Mouse (Mus musculus): Measurements from ENCODE around the gene Cd177. TPM values are rescaled to one million over a fixed set of nuclear protein-coding genes. Genes with fewer than 3 reads are reported as not detected.

Gene Cd177
- polyA plus RNA-seq, 1 experiment from 2014 or later = 0.86 TPM

Other genes with a start within 250 kb of the Cd177 start
- 0.07 TPM in 1 of 2 replicates, not detected in the other for gene AC161166.1, start 247.9 kb downstream of the Cd177 start, polyA plus RNA-seq (2015; fragmentation: Nextera tagmentation; extraction: Ambion mirVana)
- 5.5 and 5.7 TPM in 2 replicates for gene Irgq, start 229.6 kb downstream of the Cd177 start, polyA plus RNA-seq (2015; fragmentation: Nextera tagmentation; extraction: Ambion mirVana)
- 1.8 and 2.4 TPM in 2 replicates for gene Pinlyp, start 214.2 kb downstream of the Cd177 start, polyA plus RNA-seq (2015; fragmentation: Nextera tagmentation; extraction: Ambion mirVana)
- gene Xrcc1, start 214.0 kb downstream of the Cd177 start, polyA plus RNA-seq (2015; fragmentation: Nextera tagmentation; extraction: Ambion mirVana) = 61.0 and 66.5 TPM in 2 replicates
- 39.2 and 39.9 TPM in 2 replicates for gene Ethe1, start 172.8 kb downstream of the Cd177 start, polyA plus RNA-seq (2015; fragmentation: Nextera tagmentation; extraction: Ambion mirVana)
- 0.48 and 0.71 TPM in 2 replicates for gene Zfp575, start 172.7 kb downstream of the Cd177 start, polyA plus RNA-seq (2015; fragmentation: Nextera tagmentation; extraction: Ambion mirVana)
- 0.47 and 0.73 TPM in 2 replicates for gene Phldb3, start 149.5 kb downstream of the Cd177 start, polyA plus RNA-seq (2015; fragmentation: Nextera tagmentation; extraction: Ambion mirVana)
- gene Lypd3, start 123.8 kb downstream of the Cd177 start, polyA plus RNA-seq (2015; fragmentation: Nextera tagmentation; extraction: Ambion mirVana) = 1.8 and 2.2 TPM in 2 replicates
- not detected in 2 replicates for gene Tex101, start 83.6 kb downstream of the Cd177 start, polyA plus RNA-seq (2015; fragmentation: Nextera tagmentation; extraction: Ambion mirVana)
- gene BC049730, start 51.1 kb downstream of the Cd177 start, polyA plus RNA-seq (2015; fragmentation: Nextera tagmentation; extraction: Ambion mirVana) = not detected in 2 replicates
- 0.31 TPM in 1 of 2 replicates, not detected in the other for gene Gm4763, start 33.4 kb downstream of the Cd177 start, polyA plus RNA-seq (2015; fragmentation: Nextera tagmentation; extraction: Ambion mirVana)
- 0.98 and 1.1 TPM in 2 replicates for gene Ceacam10, start 16.9 kb upstream of the Cd177 start, polyA plus RNA-seq (2015; fragmentation: Nextera tagmentation; extraction: Ambion mirVana)
- 12.1 and 19.0 TPM in 2 replicates for gene Gm9844, start 101.9 kb upstream of the Cd177 start, polyA plus RNA-seq (2015; fragmentation: Nextera tagmentation; extraction: Ambion mirVana)
- not detected in 2 replicates for gene Lypd4, start 109.6 kb upstream of the Cd177 start, polyA plus RNA-seq (2015; fragmentation: Nextera tagmentation; extraction: Ambion mirVana)
- gene Dmrtc2, start 109.7 kb upstream of the Cd177 start, polyA plus RNA-seq (2015; fragmentation: Nextera tagmentation; extraction: Ambion mirVana) = 0.08 and 0.10 TPM in 2 replicates
- 2,922 and 3,108 TPM in 2 replicates for gene Rps19, start 124.1 kb upstream of the Cd177 start, polyA plus RNA-seq (2015; fragmentation: Nextera tagmentation; extraction: Ambion mirVana)
- 1.1 and 1.5 TPM in 2 replicates for gene Cd79a, start 137.1 kb upstream of the Cd177 start, polyA plus RNA-seq (2015; fragmentation: Nextera tagmentation; extraction: Ambion mirVana)
- gene Arhgef1, start 142.6 kb upstream of the Cd177 start, polyA plus RNA-seq (2015; fragmentation: Nextera tagmentation; extraction: Ambion mirVana) = 244 and 341 TPM in 2 replicates
- gene Gm4881, start 184.2 kb upstream of the Cd177 start, polyA plus RNA-seq (2015; fragmentation: Nextera tagmentation; extraction: Ambion mirVana) = not detected in 2 replicates
- gene Rabac1, start 212.4 kb upstream of the Cd177 start, polyA plus RNA-seq (2015; fragmentation: Nextera tagmentation; extraction: Ambion mirVana) = 220 and 236 TPM in 2 replicates
- gene Atp1a3, start 245.6 kb upstream of the Cd177 start, polyA plus RNA-seq (2015; fragmentation: Nextera tagmentation; extraction: Ambion mirVana) = 1.7 TPM in 2 replicates

Measured in thymus, postnatal 0 days (tissue).